Mouse (Mus musculus) layer of hippocampus, adult 8-10 months (tissue): ENCODE data around the gene Podn. TPM values are rescaled to one million over a fixed set of nuclear protein-coding genes. Genes with fewer than 3 reads are reported as not detected.

Source experiments
- DNase-seq, 2 experiments: peaks; one replicate each; pipeline ENCODE4 v3.0.0; 2022; ENCODE audit warnings: low spot score in 2 of 2
- microRNA-seq, 2 experiments: library from miRNA; unstranded; fragments of <30 nt; microRNA quantifications; one replicate each; pipeline ENCODE4 v1.2.0; 2022
- total RNA-seq, 4 experiments: library from RNA; stranded (reverse); gene quantifications; 2 replicates each; pipeline ENCODE4 v1.2.4; 2022

The Podn gene
- total RNA-seq, 4 experiments from 2014 or later = 7.6 to 14.2 (median 10.4) TPM

DNA sequence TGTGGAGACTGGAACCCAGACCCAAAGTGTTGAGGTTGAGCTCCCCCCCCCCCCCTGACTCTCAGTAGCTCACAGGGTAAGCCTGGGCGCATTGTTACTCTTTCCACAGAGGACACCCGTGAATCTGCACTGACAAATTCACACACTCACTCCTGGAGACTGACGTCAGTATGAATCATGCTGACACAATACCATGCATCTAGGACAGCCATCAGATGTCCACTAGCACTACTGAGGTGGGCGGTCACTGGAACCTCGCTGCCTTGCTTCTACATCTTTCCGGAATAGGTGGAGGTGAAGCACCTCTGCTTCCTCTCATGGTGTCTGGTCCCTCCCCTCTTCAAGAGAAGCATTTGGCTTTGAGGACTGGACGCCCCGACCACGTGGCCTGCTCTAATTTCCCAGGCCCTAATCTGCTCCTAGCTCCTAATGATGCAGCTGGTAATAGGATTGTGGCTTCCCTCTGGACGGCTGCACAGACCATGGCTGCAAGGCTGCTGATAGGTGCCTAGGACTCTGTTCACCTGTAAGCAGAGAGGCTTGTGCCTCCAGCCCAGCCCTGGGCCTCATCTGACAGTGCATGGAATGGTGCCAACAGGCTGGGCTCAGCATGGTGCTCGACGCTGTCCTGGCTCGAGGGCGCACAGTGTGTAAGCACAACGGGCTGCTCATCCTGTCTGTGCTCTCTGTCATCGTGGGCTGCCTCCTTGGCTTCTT, 128.1 kb downstream of the Podn start, which contains the start of gene Slc1a7:
TSS of gene Slc1a7 (plus strand) at position 367 of the 717 bp plus-strand sequence.
- DNase-seq = no peak

DNA sequence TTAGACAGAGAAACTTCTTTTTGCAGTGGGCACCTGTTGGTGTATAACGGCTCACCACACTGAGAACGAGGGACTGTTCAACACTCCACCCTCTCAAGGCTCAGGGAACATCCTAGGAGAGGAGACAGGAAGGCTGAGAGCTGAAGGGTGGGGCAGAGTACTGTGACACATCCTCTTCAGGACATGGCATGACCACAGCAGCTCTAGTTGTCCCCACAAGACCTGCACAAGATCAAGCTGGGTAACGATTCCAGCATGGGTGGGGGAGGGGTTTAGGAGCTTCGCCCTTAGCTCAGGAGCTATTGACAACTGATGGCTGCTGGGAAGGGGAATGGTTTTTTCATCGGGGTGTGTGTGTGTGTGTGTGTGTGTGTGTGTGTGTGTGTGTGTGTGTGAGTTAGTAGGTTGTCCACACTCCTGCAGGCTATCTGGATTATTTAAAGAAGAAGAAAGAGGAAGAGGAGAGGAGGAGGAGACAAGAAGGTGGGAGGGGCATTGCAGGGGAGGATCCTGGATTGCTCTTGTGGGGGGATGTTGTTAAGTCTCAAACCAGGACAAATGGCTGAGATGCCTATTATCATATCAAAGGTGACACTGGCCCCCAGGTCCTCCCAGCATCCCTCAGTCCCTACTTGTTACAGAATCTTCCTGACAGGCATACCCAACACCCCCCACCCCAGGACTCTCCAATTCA, 129.7 kb downstream of the Podn start:
- DNase-seq = no peak

Small RNA genes lying within 50 kb of the gene (microRNA-seq; reads per million reads assigned to microRNA genes)
- gene Mir6397 = 0 reads per million in 2 experiments

Other genes starting within 250 kb of the Podn start
- gene Magoh, start 216.7 kb downstream of the Podn start, total RNA-seq = 10 to 100 TPM; 33.5 to 41.2 (median 38.7) TPM
- gene 0610037L13Rik, start 206.6 kb downstream of the Podn start, total RNA-seq = 10 to 100 TPM; 54.2 to 71.4 (median 58.9) TPM
- gene Cpt2, start 172.8 kb downstream of the Podn start, total RNA-seq = 1 to 10 TPM; 7.5 to 8.4 (median 7.9) TPM
- under 1 TPM in 2 of 4 experiments, not detected in 2; 0.17 to 0.20 TPM for gene Slc1a7, start 128.1 kb downstream of the Podn start, total RNA-seq
- gene Scp2, start 48.6 kb upstream of the Podn start, total RNA-seq = 100 to 1,000 TPM in 3 of 4 experiments, 10 to 100 TPM in 1; 97.6 to 108 (median 103) TPM
- gene Echdc2, start 69.0 kb upstream of the Podn start, total RNA-seq = 10 to 100 TPM; 15.3 to 18.7 (median 17.9) TPM
- gene Zyg11a, start 121.6 kb upstream of the Podn start, total RNA-seq = not detected
- 100 to 1,000 TPM in 2 of 4 experiments, 10 to 100 TPM in 2; 93.5 to 109 (median 99.6) TPM for gene Zyg11b, start 204.7 kb upstream of the Podn start, total RNA-seq
- 10 to 100 TPM; 20.9 to 29.8 (median 24.8) TPM for gene Coa7, start 231.7 kb upstream of the Podn start, total RNA-seq